Mouse (Mus musculus): ENCODE measurements at regions not wholly inside any gene's neighbourhood (a gene's known extent, or its start where the extent isn't known, plus 50 kb on each side); places are given as distances from the start of the nearest gene placed in this dataset.

- 35% methylated on average over 2 of the region's 2 CpGs for WGBS
- Histone ChIP-seq H3K36me3 (ENCODE audit: control insufficient read depth, insufficient read depth, low read length) (no peaks in the 10 kb centered on the region), H3K4me1 (replicated peaks; ENCODE audit: control insufficient read depth, insufficient read depth, low read length) (peaks cover 11% of the 10 kb centered on the region; the same call in 1 of the 2 replicates), H3K4me3 (ENCODE audit: low read depth, low read length) (no peak overlapping the region), H3K9ac (ENCODE audit: low read length) (no peak overlapping the region), H3K27me3 (replicated peaks; ENCODE audit: control insufficient read depth, insufficient read depth, low read length) (no peaks in the 10 kb centered on the region), H3K4me2 (ENCODE audit: low read length) (no peak overlapping the region), H3K9me3 (ENCODE audit: control insufficient read depth, low read length) (no peaks in the 10 kb centered on the region), H3K27ac (ENCODE audit: low read depth) (no peak overlapping the region)
- DNase-seq (ENCODE audit: low spot score) (no peak), ATAC-seq (replicated peaks; ENCODE audit: low FRiP score, low TSS enrichment, low read depth) (no peak)
These were observed 102.7 kb downstream of the Ptpn20 start for GRCm38 (mm10) chr14:33691690-33692089.

DNA sequence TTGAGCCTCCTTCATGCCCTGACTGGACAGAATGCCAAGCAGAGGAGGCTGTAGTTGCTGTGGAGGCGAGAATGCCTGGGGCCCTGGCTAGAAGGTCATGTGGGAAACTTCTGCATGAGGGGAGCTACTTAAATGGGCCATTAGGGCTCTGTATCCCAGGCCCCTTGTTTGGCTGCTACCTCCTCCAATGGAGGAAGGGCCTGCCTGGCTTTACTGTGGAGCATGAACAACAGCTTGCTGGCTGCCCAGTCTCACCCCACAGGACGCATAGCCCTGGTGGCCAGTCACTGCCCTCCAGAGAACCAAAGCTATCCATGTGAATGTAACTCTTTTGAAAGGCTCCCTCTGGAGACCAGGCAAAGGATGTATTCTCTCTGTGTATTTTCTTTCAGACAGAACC lies 105.2 kb downstream of the Ptpn20 start:
- no peak overlapping the region for H3K9ac ChIP-seq (ENCODE audit: low read length)
- DNase-seq (ENCODE audit: low spot score) (no peak), ATAC-seq (replicated peaks; ENCODE audit: low FRiP score, low TSS enrichment, low read depth) (no peak)
- 0 out of 2 replicates have a peak, but pooled peaks cover 4% of the 10 kb centered on the region for H3K27me3 ChIP-seq (replicated peaks; ENCODE audit: control insufficient read depth, insufficient read depth, low read length)
- no peaks in the 10 kb centered on the region for H3K36me3 ChIP-seq (ENCODE audit: control insufficient read depth, insufficient read depth, low read length)
- H3K9me3 ChIP-seq (ENCODE audit: control insufficient read depth, low read length): no peaks in the 10 kb centered on the region
- no peak overlapping the region for H3K27ac ChIP-seq (ENCODE audit: low read depth)
- no peaks in the 10 kb centered on the region; the same call in 1 of the 2 replicates for H3K4me1 ChIP-seq (replicated peaks; ENCODE audit: control insufficient read depth, insufficient read depth, low read length)
- 70% methylated on average over 2 of the region's 2 CpGs for WGBS
- H3K4me3 ChIP-seq (ENCODE audit: low read depth, low read length): no peak overlapping the region
- no peak overlapping the region for H3K4me2 ChIP-seq (ENCODE audit: low read length)

DNA sequence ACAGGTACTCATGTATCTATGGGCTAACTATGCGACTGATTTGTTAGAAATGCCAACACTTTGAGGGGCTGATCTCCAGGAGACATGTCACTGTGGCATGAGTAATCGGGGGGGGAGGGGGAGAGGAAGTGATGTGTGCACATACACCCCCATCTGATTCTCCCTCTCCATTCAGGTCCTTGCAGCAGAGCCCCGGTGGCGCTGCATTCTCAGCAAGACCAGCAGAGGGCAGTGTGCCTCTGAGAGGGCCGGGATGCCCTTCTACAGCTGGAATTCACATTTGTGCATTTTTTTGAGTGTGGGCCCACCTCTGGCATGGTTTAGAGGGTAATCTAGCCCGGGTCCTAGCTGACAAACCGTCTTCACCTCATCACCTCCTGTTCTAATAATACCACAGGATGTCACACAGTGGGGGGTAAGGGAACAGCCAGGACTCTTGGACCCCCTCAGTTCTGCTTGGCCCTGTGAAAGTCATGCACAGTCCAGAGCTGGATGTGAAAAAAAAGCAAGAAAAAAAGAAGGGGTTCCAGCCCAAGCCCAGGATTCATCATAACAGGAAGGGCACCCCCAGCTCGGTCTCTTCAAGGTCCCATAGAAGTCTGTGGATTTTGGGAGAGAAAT lies 106.5 kb downstream of the Ptpn20 start:
- H3K9ac ChIP-seq (ENCODE audit: low read length): no peak overlapping the region
- no peak overlapping the region for H3K27ac ChIP-seq (ENCODE audit: low read depth)
- H3K4me2 ChIP-seq (ENCODE audit: low read length): no peak overlapping the region
- 0 out of 2 replicates have a peak, but pooled peaks cover 4% of the 10 kb centered on the region for H3K27me3 ChIP-seq (replicated peaks; ENCODE audit: control insufficient read depth, insufficient read depth, low read length)
- no peaks in the 10 kb centered on the region for H3K36me3 ChIP-seq (ENCODE audit: control insufficient read depth, insufficient read depth, low read length)
- ATAC-seq (replicated peaks; ENCODE audit: low FRiP score, low TSS enrichment, low read depth) (peak; percentile 70), DNase-seq (ENCODE audit: low spot score) (peak; percentile 91)
- 18% methylated on average over 8 of the region's 8 CpGs for WGBS
- H3K4me1 ChIP-seq (replicated peaks; ENCODE audit: control insufficient read depth, insufficient read depth, low read length): no peaks in the 10 kb centered on the region; the same call in 1 of the 2 replicates
- no peaks in the 10 kb centered on the region for H3K9me3 ChIP-seq (ENCODE audit: control insufficient read depth, low read length)
- no peak overlapping the region for H3K4me3 ChIP-seq (ENCODE audit: low read depth, low read length)

DNA sequence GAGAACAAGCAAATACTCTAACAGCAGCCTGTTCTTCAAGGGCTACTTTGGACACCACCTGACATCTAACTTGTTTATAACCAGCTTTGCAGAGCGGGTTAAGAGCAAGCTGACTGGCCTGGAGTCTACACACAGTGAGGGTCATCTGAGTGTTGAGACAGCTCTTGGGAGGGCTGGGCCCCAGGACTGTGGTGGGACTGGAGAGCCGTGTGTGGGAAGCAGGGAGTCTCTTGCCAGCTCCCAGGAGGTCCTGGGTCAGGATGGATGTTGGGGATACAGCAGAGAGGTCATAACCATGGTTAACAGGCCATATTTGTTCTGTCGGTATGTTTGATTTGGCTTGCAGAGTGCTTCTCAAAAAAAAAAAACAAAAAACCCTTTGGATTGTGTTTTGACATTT lies 107.8 kb downstream of the Ptpn20 start:
- Histone ChIP-seq H3K4me3 (ENCODE audit: low read depth, low read length) (no peak overlapping the region), H3K9me3 (ENCODE audit: control insufficient read depth, low read length) (no peaks in the 10 kb centered on the region), H3K36me3 (ENCODE audit: control insufficient read depth, insufficient read depth, low read length) (no peaks in the 10 kb centered on the region), H3K27me3 (replicated peaks; ENCODE audit: control insufficient read depth, insufficient read depth, low read length) (0 out of 2 replicates have a peak, but pooled peaks cover 4% of the 10 kb centered on the region), H3K27ac (ENCODE audit: low read depth) (no peak overlapping the region), H3K9ac (ENCODE audit: low read length) (no peak overlapping the region), H3K4me1 (replicated peaks; ENCODE audit: control insufficient read depth, insufficient read depth, low read length) (no peaks in the 10 kb centered on the region), H3K4me2 (ENCODE audit: low read length) (no peak overlapping the region)
- ATAC-seq (replicated peaks; ENCODE audit: low FRiP score, low TSS enrichment, low read depth) (no peak), DNase-seq (ENCODE audit: low spot score) (no peak)
- 56% methylated on average over 3 of the region's 3 CpGs for WGBS

GRCm38 (mm10) chr14:33699777-33700438 lies 110.9 kb downstream of the Ptpn20 start:
- ATAC-seq (replicated peaks; ENCODE audit: low FRiP score, low TSS enrichment, low read depth) (no peak), DNase-seq (ENCODE audit: low spot score) (no peak)
- no peaks in the 10 kb centered on the region for H3K36me3 ChIP-seq (ENCODE audit: control insufficient read depth, insufficient read depth, low read length)
- no peak overlapping the region for H3K27ac ChIP-seq (ENCODE audit: low read depth)
- no peak overlapping the region for H3K4me3 ChIP-seq (ENCODE audit: low read depth, low read length)
- 0 out of 2 replicates have a peak, but pooled peaks cover 4% of the 10 kb centered on the region for H3K27me3 ChIP-seq (replicated peaks; ENCODE audit: control insufficient read depth, insufficient read depth, low read length)
- H3K4me1 ChIP-seq (replicated peaks; ENCODE audit: control insufficient read depth, insufficient read depth, low read length): no peaks in the 10 kb centered on the region
- no peak overlapping the region for H3K4me2 ChIP-seq (ENCODE audit: low read length)
- WGBS: 81% methylated on average over 13 of the region's 13 CpGs
- no peak overlapping the region for H3K9ac ChIP-seq (ENCODE audit: low read length)
- no peaks in the 10 kb centered on the region for H3K9me3 ChIP-seq (ENCODE audit: control insufficient read depth, low read length)

- H3K4me2 ChIP-seq (ENCODE audit: low read length): no peak overlapping the region
- H3K27ac ChIP-seq (ENCODE audit: low read depth): no peak overlapping the region
- no peak for ATAC-seq (replicated peaks; ENCODE audit: low FRiP score, low TSS enrichment, low read depth)
- no peaks in the 10 kb centered on the region for H3K9me3 ChIP-seq (ENCODE audit: control insufficient read depth, low read length)
- no peaks in the 10 kb centered on the region for H3K36me3 ChIP-seq (ENCODE audit: control insufficient read depth, insufficient read depth, low read length)
- WGBS: 60% methylated on average over 6 of the region's 6 CpGs
- H3K4me1 ChIP-seq (replicated peaks; ENCODE audit: control insufficient read depth, insufficient read depth, low read length): no peaks in the 10 kb centered on the region
- H3K9ac ChIP-seq (ENCODE audit: low read length): no peak overlapping the region
- H3K27me3 ChIP-seq (replicated peaks; ENCODE audit: control insufficient read depth, insufficient read depth, low read length): no peaks in the 10 kb centered on the region
- H3K4me3 ChIP-seq (ENCODE audit: low read depth, low read length): no peak overlapping the region
- DNase-seq (ENCODE audit: low spot score): no peak
These were observed 118.8 kb downstream of the Ptpn20 start for GRCm38 (mm10) chr14:33707661-33708297.

DNA sequence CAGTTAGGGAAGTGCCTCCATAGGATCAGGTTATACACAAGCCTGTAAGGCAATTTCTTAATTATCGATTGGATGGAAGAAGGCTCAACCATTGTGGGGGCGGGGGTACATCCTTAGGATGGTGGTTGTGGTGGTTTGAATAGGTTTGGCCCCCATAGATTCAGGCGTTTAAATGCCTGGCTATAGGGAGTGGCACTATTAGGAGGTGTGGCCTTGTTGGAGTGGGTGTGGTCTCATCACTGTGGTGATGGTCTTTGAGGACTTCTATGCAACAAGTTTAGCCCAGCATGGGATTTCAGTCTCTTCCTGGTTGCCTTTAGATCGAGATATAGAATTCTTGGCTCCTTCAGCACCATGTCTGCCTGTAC lies 119.3 kb downstream of the Ptpn20 start:
- DNase-seq (ENCODE audit: low spot score) (no peak), ATAC-seq (replicated peaks; ENCODE audit: low FRiP score, low TSS enrichment, low read depth) (no peak)
- H3K36me3 ChIP-seq (ENCODE audit: control insufficient read depth, insufficient read depth, low read length): no peaks in the 10 kb centered on the region
- no peaks in the 10 kb centered on the region for H3K27me3 ChIP-seq (replicated peaks; ENCODE audit: control insufficient read depth, insufficient read depth, low read length)
- WGBS: 84% methylated on average over 4 of the region's 4 CpGs
- no peaks in the 10 kb centered on the region for H3K9me3 ChIP-seq (ENCODE audit: control insufficient read depth, low read length)
- H3K4me2 ChIP-seq (ENCODE audit: low read length): no peak overlapping the region
- H3K9ac ChIP-seq (ENCODE audit: low read length): no peak overlapping the region
- no peaks in the 10 kb centered on the region for H3K4me1 ChIP-seq (replicated peaks; ENCODE audit: control insufficient read depth, insufficient read depth, low read length)
- H3K27ac ChIP-seq (ENCODE audit: low read depth): no peak overlapping the region
- H3K4me3 ChIP-seq (ENCODE audit: low read depth, low read length): no peak overlapping the region

- Histone ChIP-seq H3K9ac (ENCODE audit: low read length) (no peak overlapping the region), H3K9me3 (ENCODE audit: control insufficient read depth, low read length) (0 out of 2 replicates have a peak, but pooled peaks cover 3% of the 10 kb centered on the region), H3K27me3 (replicated peaks; ENCODE audit: control insufficient read depth, insufficient read depth, low read length) (no peaks in the 10 kb centered on the region), H3K36me3 (ENCODE audit: control insufficient read depth, insufficient read depth, low read length) (no peaks in the 10 kb centered on the region), H3K4me1 (replicated peaks; ENCODE audit: control insufficient read depth, insufficient read depth, low read length) (no peaks in the 10 kb centered on the region), H3K4me3 (ENCODE audit: low read depth, low read length) (no peak overlapping the region), H3K27ac (ENCODE audit: low read depth) (no peak overlapping the region), H3K4me2 (ENCODE audit: low read length) (no peak overlapping the region)
- DNase-seq (ENCODE audit: low spot score) (no peak), ATAC-seq (replicated peaks; ENCODE audit: low FRiP score, low TSS enrichment, low read depth) (no peak)
- WGBS: 96% methylated on average over 1 of the region's 1 CpGs
These were observed 123.5 kb downstream of the Ptpn20 start for GRCm38 (mm10) chr14:33712458-33712857.
